Mouse (Mus musculus) kidney, adult 2 months (tissue): ENCODE results near the gene Ttc7. TPM values are rescaled to one million over a fixed set of nuclear protein-coding genes. Genes with fewer than 3 reads are reported as not detected.

Experiments
- DNase-seq: peaks from one replicate; pipeline ENCODE4 v3.0.0; 2021
- H3K27ac ChIP-seq: fragments of 200-500 bp; 2 replicates; pipeline ENCODE4 v1.5.1; 2012; ENCODE audit warnings: low read depth, low read length, control low read depth, inconsistent platforms; ENCODE audit not compliant: insufficient read depth
- H3K27me3 ChIP-seq: fragments of 200-500 bp; replicated peaks from 2 replicates; pipeline ENCODE4 v1.6.1; 2012; ENCODE audit warnings: mild to moderate bottlenecking, moderate library complexity, low read length, inconsistent platforms; ENCODE audit not compliant: control insufficient read depth, insufficient read depth
- H3K36me3 ChIP-seq: fragments of 200-500 bp; 2 replicates; pipeline ENCODE4 v1.6.1; 2012; ENCODE audit warnings: mild to moderate bottlenecking, moderate library complexity, low read length, inconsistent platforms; ENCODE audit not compliant: control insufficient read depth, insufficient read depth
- H3K4me1 ChIP-seq: fragments of 200-500 bp; 2 replicates; pipeline ENCODE4 v1.6.1; 2011; ENCODE audit warnings: low read length; ENCODE audit not compliant: control insufficient read depth, insufficient read depth
- H3K4me3 ChIP-seq: fragments of 200-500 bp; 2 replicates; pipeline ENCODE4 v1.5.1; 2011; ENCODE audit warnings: mild to moderate bottlenecking, low read depth, low read length, control low read depth; ENCODE audit not compliant: insufficient read depth
- CTCF ChIP-seq: fragments of 200-500 bp; conservative IDR thresholded peaks from 2 replicates; pipeline ENCODE4 v1.5.1; 2011; ENCODE audit warnings: low read depth, mild to moderate bottlenecking, control low read depth, low read length, moderate library complexity, mixed read lengths; ENCODE audit not compliant: insufficient read depth, insufficient read length
- POLR2A ChIP-seq: fragments of 200-500 bp; IDR thresholded peaks from one replicate; pipeline ENCODE4 v1.6.1; 2011; ENCODE audit warnings: low read depth, low read length, control low read depth
- WGBS: fragments of 180-500 bp; shearing (Covaris S2); methylation state at CpG from one replicate; pipeline ENCODE4 v1.1.7; 2018; 5-methylcytosine and 5-hydroxymethylcytosine counted together
- polyA plus RNA-seq: library from polyadenylated mRNA; depleted of rRNA; stranded (reverse); fragments of >200 nt; gene quantifications from 2 replicates; pipeline ENCODE4 v1.2.3, GENCODE M21; 2012; rRNA removed

Ttc7 gene
- 68.6 and 81.9 TPM in 2 replicates for polyA plus RNA-seq

- WGBS = 1% methylated on average over 36 of the region's 38 CpGs
- Histone ChIP-seq H3K27me3 (no peaks in the 10 kb centered on the region), H3K4me1 (peaks cover 30% of the 10 kb centered on the region; the same call in 1 of the 2 replicates), H3K36me3 (no peaks in the 10 kb centered on the region), H3K4me3 (peak within 1 kb of the TSS; percentile 97), H3K27ac (peak within 1 kb of the TSS; percentile 98)
- peak; percentile 90 for TF ChIP-seq POLR2A
- TF ChIP-seq CTCF = no peak
- peak; percentile 98 for DNase-seq
These were observed at the start of gene Ttc7 for GRCm38 (mm10) chr17:87282706-87283053. Ttc7 (plus strand) TSS chr17:87282886.

DNA sequence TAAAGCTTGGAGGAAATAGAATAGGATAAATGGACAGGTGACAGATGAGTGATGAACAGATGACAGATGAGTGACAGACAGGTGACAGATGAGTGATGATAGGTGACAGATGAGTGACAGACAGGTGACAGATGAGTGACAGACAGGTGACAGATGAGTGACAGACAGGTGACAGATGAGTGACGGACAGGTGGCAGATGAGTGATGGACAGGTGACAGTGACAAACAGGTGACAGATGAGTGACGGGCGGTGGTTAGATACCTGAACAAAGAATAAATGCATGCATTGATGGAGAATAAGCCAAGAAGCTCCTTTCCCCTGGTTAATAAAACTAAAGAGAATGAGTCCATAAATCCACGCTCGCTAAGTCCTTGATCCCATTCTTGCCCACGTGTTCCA, 47.7 kb upstream of the Ttc7 start:
- H3K4me1 ChIP-seq = 0 out of 2 replicates have a peak, but pooled peaks cover 3% of the 10 kb centered on the region
- DNase-seq = no peak
- WGBS = 91% methylated on average over 6 of the region's 6 CpGs
- H3K27me3 ChIP-seq = no peaks in the 10 kb centered on the region
- H3K27ac ChIP-seq = no peak overlapping the region
- TF ChIP-seq POLR2A (no peak), CTCF (no peak)
- no peaks in the 10 kb centered on the region for H3K36me3 ChIP-seq
- no peak overlapping the region for H3K4me3 ChIP-seq

DNA sequence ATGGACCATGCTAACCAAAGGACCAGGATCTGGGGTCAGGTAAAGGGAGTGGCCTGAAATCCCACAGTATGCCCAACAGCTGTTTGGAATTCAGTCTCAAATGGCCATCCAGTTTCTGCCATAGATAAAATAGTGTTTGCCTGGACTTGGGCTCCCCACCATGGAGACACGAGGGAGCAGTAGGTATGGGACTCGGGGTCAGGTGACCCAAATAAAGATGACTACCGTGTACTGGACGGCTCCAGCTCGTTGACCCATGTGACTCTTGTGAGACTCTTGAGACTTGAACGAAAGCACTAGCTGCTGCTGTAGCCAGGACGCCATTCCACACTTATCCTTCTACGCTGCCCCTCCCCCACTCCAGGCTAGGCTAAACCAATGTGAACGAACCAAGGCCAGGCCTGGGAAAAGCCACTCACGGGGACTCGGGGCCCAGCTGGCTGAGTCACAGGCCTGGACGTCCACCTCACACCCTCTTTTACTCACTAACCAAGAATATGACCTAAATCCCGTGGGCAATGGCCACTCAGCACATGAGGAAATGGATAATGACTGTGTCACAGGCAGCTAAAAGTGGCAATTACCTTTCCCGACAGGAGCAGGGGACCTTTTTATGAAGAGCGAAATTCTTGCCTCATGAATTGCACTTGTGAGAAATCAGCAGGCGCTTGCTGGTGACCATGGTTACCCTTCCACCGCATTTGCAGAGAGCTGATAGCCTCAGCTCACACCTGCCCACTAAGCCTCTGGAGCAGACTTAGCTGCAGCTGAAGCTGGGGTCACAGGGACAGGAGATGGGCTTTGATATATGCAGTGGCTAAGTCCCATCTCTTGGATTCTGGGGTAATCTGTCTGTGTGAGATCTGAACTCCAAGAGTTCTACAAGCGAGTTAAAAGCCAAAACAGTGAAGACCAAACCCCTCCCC, 45.7 kb upstream of the Ttc7 start:
- no peak for TF ChIP-seq CTCF
- no peak for TF ChIP-seq POLR2A
- Histone ChIP-seq H3K27me3 (no peaks in the 10 kb centered on the region), H3K4me1 (0 out of 2 replicates have a peak, but pooled peaks cover 3% of the 10 kb centered on the region), H3K27ac (no peak overlapping the region), H3K4me3 (no peak overlapping the region), H3K36me3 (no peaks in the 10 kb centered on the region)
- 45% methylated on average over 18 of the region's 18 CpGs for WGBS
- peak; percentile 19 for DNase-seq

DNA sequence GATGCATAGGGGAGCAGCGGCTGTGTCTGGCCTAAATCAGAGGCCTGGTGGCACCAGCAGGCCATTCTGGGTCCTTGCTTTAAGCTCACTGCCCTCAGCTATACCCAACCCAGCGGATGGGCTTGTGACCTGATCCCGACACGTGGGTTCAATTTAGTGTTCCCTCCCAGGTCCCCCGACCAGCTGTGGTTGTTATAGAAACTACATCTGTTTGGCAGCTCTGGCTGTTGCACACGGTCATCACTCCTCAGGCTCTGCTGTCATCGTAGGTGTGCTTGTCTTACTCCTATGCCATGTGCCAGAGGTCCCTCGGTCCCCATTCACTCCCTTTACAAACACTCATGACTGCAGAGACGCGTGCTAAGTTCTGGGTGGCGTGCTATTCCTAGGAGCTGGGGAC, 44.9 kb upstream of the Ttc7 start:
- H3K27me3 ChIP-seq = no peaks in the 10 kb centered on the region
- TF ChIP-seq POLR2A = no peak
- no peak for TF ChIP-seq CTCF
- 0 out of 2 replicates have a peak, but pooled peaks cover 3% of the 10 kb centered on the region for H3K4me1 ChIP-seq
- no peak overlapping the region for H3K27ac ChIP-seq
- no peaks in the 10 kb centered on the region for H3K36me3 ChIP-seq
- no peak overlapping the region for H3K4me3 ChIP-seq
- no peak for DNase-seq
- 88% methylated on average over 11 of the region's 11 CpGs for WGBS

GRCm38 (mm10) chr17:87246103-87246502, 36.6 kb upstream of the Ttc7 start:
- Histone ChIP-seq H3K36me3 (no peaks in the 10 kb centered on the region), H3K4me3 (no peak overlapping the region), H3K27ac (no peak overlapping the region), H3K4me1 (peaks cover 4% of the 10 kb centered on the region), H3K27me3 (no peaks in the 10 kb centered on the region)
- WGBS = 73% methylated on average over 9 of the region's 9 CpGs
- TF ChIP-seq POLR2A (no peak), CTCF (no peak)
- no peak for DNase-seq

DNA sequence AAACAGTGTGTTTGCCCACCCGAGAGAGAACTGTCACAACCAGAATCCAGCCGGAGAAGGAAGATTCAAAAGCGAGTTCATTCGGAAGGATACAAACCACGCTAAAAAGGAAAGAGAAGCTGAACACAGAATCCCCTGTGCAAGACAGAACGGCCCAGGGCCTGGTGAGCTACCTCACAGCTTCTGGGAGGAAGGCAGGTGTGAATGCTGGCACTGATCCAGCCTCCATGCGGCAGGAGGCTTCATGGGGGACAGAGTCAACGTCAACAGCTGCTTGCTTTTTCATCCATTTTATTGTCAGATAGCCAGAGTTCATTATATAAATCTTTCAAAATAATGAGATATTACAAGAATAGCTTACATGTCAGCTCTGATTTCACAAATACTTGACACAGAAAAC, 28.3 kb upstream of the Ttc7 start:
- TF ChIP-seq CTCF (no peak), POLR2A (no peak)
- WGBS = 70% methylated on average over 8 of the region's 8 CpGs
- no peak for DNase-seq
- H3K27ac ChIP-seq = no peak overlapping the region
- H3K4me3 ChIP-seq = no peak overlapping the region
- no peaks in the 10 kb centered on the region for H3K27me3 ChIP-seq
- H3K4me1 ChIP-seq = no peaks in the 10 kb centered on the region
- no peaks in the 10 kb centered on the region for H3K36me3 ChIP-seq

GRCm38 (mm10) chr17:87255672-87256071, 27.0 kb upstream of the Ttc7 start:
- Histone ChIP-seq H3K27ac (no peak overlapping the region), H3K27me3 (no peaks in the 10 kb centered on the region), H3K4me1 (no peaks in the 10 kb centered on the region), H3K36me3 (no peaks in the 10 kb centered on the region), H3K4me3 (no peak overlapping the region)
- TF ChIP-seq POLR2A (no peak), CTCF (no peak)
- WGBS = 80% methylated on average over 16 of the region's 16 CpGs
- peak; percentile 26 for DNase-seq
